Mouse (Mus musculus): ENCODE measurements around the gene Fbn1.

DNA sequence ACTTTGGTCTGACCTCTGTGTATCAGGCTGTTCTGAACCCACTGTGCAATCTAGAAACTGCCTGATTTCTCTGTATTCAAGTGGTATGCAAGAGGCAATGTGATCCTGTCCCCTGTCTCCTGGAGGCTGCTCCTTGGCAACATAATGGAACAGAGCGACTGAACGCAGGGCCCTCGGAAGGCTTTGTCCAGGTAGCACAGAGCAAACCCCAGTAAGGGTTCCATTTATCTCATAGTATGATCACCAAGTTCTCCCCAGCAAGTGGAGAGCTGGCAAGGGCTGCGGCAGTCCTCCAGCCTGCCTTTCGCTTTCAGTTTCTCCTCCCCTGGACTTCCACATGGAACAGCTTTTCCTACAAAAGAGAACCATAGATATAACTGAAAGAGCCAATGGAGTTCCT is 588 bp upstream of the Fbn1 start:
- TF ChIP-seq POLR2A (IDR thresholded peaks at IDR 0.05; ENCODE audit: insufficient read depth, low read depth, low read length) (no peak), CTCF (IDR thresholded peaks at IDR 0.05) (no peak), EP300 (IDR thresholded peaks at IDR 0.05; ENCODE audit: insufficient read depth, low read depth, low read length) (no peak)

Measured in heart, adult 2 months (tissue).